Comparison of ENCODE assay signal across 8 mouse cellular contexts in genomic region chr7:123205261-123205660, GRCm38 (mm10). TPM values are rescaled to one million over a fixed set of nuclear protein-coding genes. Genes with fewer than 3 reads are reported as not detected.
DNase-seq lines count a peak whose midpoint lies in the region; ATAC-seq and TF ChIP-seq lines count a peak whose summit lies in the region.

No protein-coding gene starts in this region.

- 21% methylated on average over 14 of the region's 14 CpGs for WGBS in heart, adult 2 months
- 26% methylated on average over 14 of the region's 14 CpGs for WGBS in heart, embryonic 12.5 days

- no peaks in the 10 kb centered on the region for H3K36me3 ChIP-seq in heart, adult 2 months (ENCODE audit: control insufficient read depth, insufficient read depth, low read length)
- H3K36me3 ChIP-seq in heart, embryonic 12.5 days: no peaks in the 10 kb centered on the region
- H3K36me3 ChIP-seq in C2C12 (ENCODE audit: control insufficient read depth, insufficient read depth): no peaks in the 10 kb centered on the region

- H3K79me2 ChIP-seq in heart, adult 2 months (replicated peaks; ENCODE audit: control insufficient read depth, insufficient read depth, low read length): no peaks in the 10 kb centered on the region
- no peaks in the 10 kb centered on the region for H3K79me2 ChIP-seq in C2C12 (ENCODE audit: control insufficient read depth, insufficient read depth)

- ATAC-seq in heart, embryonic 12.5 days (ENCODE audit: insufficient number of reproducible peaks, low FRiP score): no peak

- TF ChIP-seq EP300 in heart, adult 2 months (IDR thresholded peaks at IDR 0.05; ENCODE audit: insufficient read depth, low read depth, low read length): no peak

- H3K4me2 ChIP-seq in heart, embryonic 12.5 days: no peak overlapping the region

- H3K4me3 ChIP-seq in heart, adult 2 months: no peak overlapping the region
- no peak overlapping the region for H3K4me3 ChIP-seq in heart, embryonic 12.5 days
- no peak overlapping the region for H3K4me3 ChIP-seq in C2C12 (ENCODE audit: insufficient read depth, poor library complexity, severe bottlenecking)

- DNase-seq in heart, adult 2 months: peak; percentile 40 to 56
- peak; percentile 58 for DNase-seq in adipocyte (ENCODE audit: low spot score)
- DNase-seq in embryo, embryonic 11 days: peak; percentile 76
- DNase-seq in kidney, postnatal 25 days: peak; percentile 65 to 73
- peak; percentile 56 for DNase-seq in lung, postnatal 10 days
- DNase-seq in spleen, postnatal 10 days (ENCODE audit: low spot score in 2 of 2): peak; percentile 13 to 75

- no peak overlapping the region for H3ac ChIP-seq in C2C12 (ENCODE audit: control insufficient read depth, insufficient read length, low read depth)

- H3K9ac ChIP-seq in heart, adult 2 months (ENCODE audit: low read depth, low read length): no peak overlapping the region
- no peak overlapping the region for H3K9ac ChIP-seq in heart, embryonic 12.5 days

- intact Hi-C loops in heart, adult 2 months (cut with DNase I): loop anchor here (1.0 to 5.0 kb wide), 2 partner anchors 192 to 260 kb away; no protein-coding TSS in a partner anchor

- no peaks in the 10 kb centered on the region for H3K27me3 ChIP-seq in heart, adult 2 months (ENCODE audit: control insufficient read depth, insufficient read depth, low read length)
- H3K27me3 ChIP-seq in heart, embryonic 12.5 days (replicated peaks): no peaks in the 10 kb centered on the region
- H3K27me3 ChIP-seq in C2C12 (ENCODE audit: control insufficient read depth, insufficient read depth, insufficient read length): peaks cover 35% of the 10 kb centered on the region

- TF ChIP-seq POLR2A in heart, adult 2 months (IDR thresholded peaks at IDR 0.05; ENCODE audit: insufficient read depth, low read depth, low read length): no peak

- H3K9me3 ChIP-seq in heart, embryonic 12.5 days (replicated peaks): no peaks in the 10 kb centered on the region

- H3K27ac ChIP-seq in heart, adult 2 months: no peak overlapping the region
- H3K27ac ChIP-seq in heart, embryonic 12.5 days (ENCODE audit: poor library complexity, severe bottlenecking): no peak overlapping the region

- TF ChIP-seq CTCF in heart, adult 2 months (IDR thresholded peaks at IDR 0.05): peak; percentile 82
- TF ChIP-seq CTCF in C2C12 (IDR thresholded peaks at IDR 0.05; ENCODE audit: control insufficient read depth, insufficient read depth, insufficient read length): peak; percentile 24

- H3K79me3 ChIP-seq in C2C12 (ENCODE audit: low read depth): no peaks in the 10 kb centered on the region

- H3K4me1 ChIP-seq in heart, adult 2 months (ENCODE audit: control insufficient read depth, insufficient read depth, low read length): peaks cover 1% of the 10 kb centered on the region; the same call in 1 of the 2 replicates
- peaks cover 10% of the 10 kb centered on the region for H3K4me1 ChIP-seq in heart, embryonic 12.5 days (replicated peaks)

TF ChIP-seq in C2C12, 6 proteins besides CTCF, POLR2A, EP300 and RAD21:
- TF ChIP-seq MAX (IDR thresholded peaks at IDR 0.05): no peak
- no peak for TF ChIP-seq MYOG (IDR thresholded peaks at IDR 0.05; ENCODE audit: control insufficient read depth, extremely low read depth, insufficient read length)
- no peak for TF ChIP-seq MYOD1 (IDR thresholded peaks at IDR 0.05; ENCODE audit: control insufficient read depth, insufficient read length, low read depth)
- no peak for TF ChIP-seq USF1 (IDR thresholded peaks at IDR 0.05; ENCODE audit: low read depth)
- TF ChIP-seq FOSL1 (IDR thresholded peaks at IDR 0.05; ENCODE audit: insufficient read depth, low read length, poor library complexity, severe bottlenecking): no peak
- no peak for TF ChIP-seq CEBPB (IDR thresholded peaks at IDR 0.05; ENCODE audit: low read depth)

RNA-seq across cellular contexts. Expression of gene Slc5a11, which starts 9.3 kb away (rescaled TPM):
- total RNA-seq in heart, adult 2 months (2021): not detected
- 0.10 TPM in 1 of 2 replicates, not detected in the other for polyA plus RNA-seq in heart, adult 2 months (2012; rRNA removed)
- 0.15 and 0.34 TPM in 2 replicates for polyA plus RNA-seq in heart, embryonic 12.5 days (2016; fragmentation: Nextera tagmentation; extraction: Ambion mirVana)
- 0.02 TPM for polyA plus RNA-seq in C2C12 (2012; fragmentation: generic; extraction: Trizol)
